Mouse (Mus musculus) heart, postnatal 0 days (tissue): Measurements from ENCODE around the gene Cdh13.
A peak's percentile ranks its signal among the peaks of the same experiment; 100 is the strongest.

Experiments used
- CTCF ChIP-seq: IDR thresholded peaks from 2 replicates; pipeline ENCODE4 v1.5.1; 2016; ENCODE audit warnings: antibody characterized with exemption, control low read depth, low read depth
- EP300 ChIP-seq: IDR thresholded peaks from 2 replicates; pipeline ENCODE4 v1.6.1; 2016; ENCODE audit warnings: antibody characterized with exemption, low read depth

GRCm38 (mm10) chr8:118711631-118712030 is 428.1 kb downstream of the Cdh13 start:
- TF ChIP-seq EP300, result no peak
- TF ChIP-seq CTCF, result peak; percentile 7; the same call in 1 of the 2 replicates
